In the genomic region with DNA sequence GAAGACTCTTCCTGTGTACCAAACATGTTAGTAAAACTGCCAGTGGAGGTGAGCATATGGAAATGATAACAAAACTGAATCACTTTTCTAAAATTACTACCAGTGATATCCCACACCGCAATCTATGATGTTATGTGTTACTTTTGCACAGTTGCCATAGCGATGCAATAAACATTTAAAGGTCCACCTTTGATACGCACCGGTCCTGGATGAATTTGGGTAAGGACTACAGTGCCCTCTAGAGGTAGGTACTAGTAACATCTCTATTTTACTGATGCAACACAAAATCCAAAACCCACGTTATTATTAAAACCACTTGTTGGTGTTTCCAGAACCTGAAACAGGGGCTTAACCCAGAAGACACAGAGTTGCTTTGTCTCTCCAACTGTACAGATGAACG, we compare ENCODE assay signal across 12 mouse cellular contexts. TPM values are rescaled to one million over a fixed set of nuclear protein-coding genes. Genes with fewer than 3 reads are reported as not detected.
DNase-seq lines count a peak whose midpoint lies in the region; ATAC-seq and TF ChIP-seq lines count a peak whose summit lies in the region.
"Had no signal": no experiment of that assay in that cellular context is flagged by ENCODE, and none has a peak within 500 bp of the region (broad histone marks: within the 10 kb centered on the region; RNA-seq: fewer than 3 reads in every experiment).

No protein-coding gene starts in this region.

- H3K27me3 ChIP-seq in E14TG2a.4 (ENCODE audit: insufficient read depth, low read length): no peaks in the 10 kb centered on the region
- H3K27me3 ChIP-seq in limb, embryonic 12.5 days: no peaks in the 10 kb centered on the region
- H3K27me3 ChIP-seq in midbrain, embryonic 15.5 days (replicated peaks): no peaks in the 10 kb centered on the region
- H3K27me3 ChIP-seq: forebrain, embryonic 15.5 days; heart, embryonic 13.5 days; midbrain, embryonic 12.5 days had no signal

- H3K9ac ChIP-seq in limb, embryonic 12.5 days (replicated peaks): no peak overlapping the region
- no peak overlapping the region for H3K9ac ChIP-seq in midbrain, embryonic 15.5 days
- H3K9ac ChIP-seq: forebrain, embryonic 15.5 days; heart, embryonic 13.5 days; midbrain, embryonic 12.5 days had no signal

- 0 out of 2 replicates have a peak, but pooled peaks have one; percentile 73 for ATAC-seq in limb, embryonic 12.5 days (ENCODE audit: insufficient number of reproducible peaks, insufficient read depth, low FRiP score, low TSS enrichment, low read depth)
- no peak for ATAC-seq in midbrain, embryonic 15.5 days (replicated peaks)
- no peak for ATAC-seq in activated CD4-positive, CD25-positive, alpha-beta regulatory T cell, adult 4 months
- ATAC-seq: forebrain, embryonic 15.5 days had no signal

- peak; percentile 58 for TF ChIP-seq CTCF in left cerebral cortex, adult 2 months (IDR thresholded peaks at IDR 0.05)
- peak; percentile 49 for TF ChIP-seq CTCF in E14TG2a.4 (conservative IDR thresholded peaks at IDR 0.05; ENCODE audit: low read length)

- H3K36me3 ChIP-seq in E14TG2a.4 (ENCODE audit: insufficient read depth, low read length): no peaks in the 10 kb centered on the region
- H3K36me3 ChIP-seq in limb, embryonic 12.5 days: no peaks in the 10 kb centered on the region
- no peaks in the 10 kb centered on the region for H3K36me3 ChIP-seq in midbrain, embryonic 15.5 days (replicated peaks)
- H3K36me3 ChIP-seq: forebrain, embryonic 15.5 days; heart, embryonic 13.5 days; midbrain, embryonic 12.5 days had no signal

- intact Hi-C loops in left cerebral cortex, adult 2 months (cut with DNase I): loop anchor here (5.0 kb wide), 1 partner anchor 106 kb away; no protein-coding TSS in a partner anchor

- H3K4me2 ChIP-seq in limb, embryonic 12.5 days: no peak overlapping the region
- no peak overlapping the region for H3K4me2 ChIP-seq in midbrain, embryonic 15.5 days
- H3K4me2 ChIP-seq: forebrain, embryonic 15.5 days; heart, embryonic 13.5 days; midbrain, embryonic 12.5 days had no signal

- H3K4me3 ChIP-seq in left cerebral cortex, adult 2 months: no peak overlapping the region
- H3K4me3 ChIP-seq in E14TG2a.4 (replicated peaks; ENCODE audit: low read length): no peak overlapping the region
- no peak overlapping the region for H3K4me3 ChIP-seq in limb, embryonic 12.5 days (replicated peaks)
- H3K4me3 ChIP-seq in midbrain, embryonic 15.5 days: no peak overlapping the region
- H3K4me3 ChIP-seq: forebrain, embryonic 15.5 days; heart, embryonic 13.5 days; midbrain, embryonic 12.5 days had no signal

- no peak overlapping the region for H3K27ac ChIP-seq in left cerebral cortex, adult 2 months
- no peak overlapping the region for H3K27ac ChIP-seq in limb, embryonic 12.5 days
- H3K27ac ChIP-seq in midbrain, embryonic 15.5 days: no peak overlapping the region
- H3K27ac ChIP-seq: forebrain, embryonic 15.5 days; heart, embryonic 13.5 days; midbrain, embryonic 12.5 days had no signal

- DNase-seq in left cerebral cortex, adult 2 months (ENCODE audit: extremely low spot score in 1 of 2, low spot score in 2 of 2): no peak
- no peak for DNase-seq in left cerebral cortex, adult 18-20 months (ENCODE audit: low spot score in 2 of 2)
- DNase-seq in MEL-GATA-1-ER (ENCODE audit: extremely low read depth, low read depth): peak; percentile 21
- DNase-seq: kidney, postnatal 10 days; thymus, postnatal 36 days had no signal

- no peaks in the 10 kb centered on the region for H3K4me1 ChIP-seq in E14TG2a.4 (replicated peaks; ENCODE audit: low read depth, low read length)
- no peaks in the 10 kb centered on the region for H3K4me1 ChIP-seq in limb, embryonic 12.5 days (replicated peaks)
- H3K4me1 ChIP-seq in midbrain, embryonic 15.5 days: no peaks in the 10 kb centered on the region
- H3K4me1 ChIP-seq: forebrain, embryonic 15.5 days; heart, embryonic 13.5 days; midbrain, embryonic 12.5 days had no signal

- no peaks in the 10 kb centered on the region for H3K9me3 ChIP-seq in E14TG2a.4 (ENCODE audit: low read length)
- no peaks in the 10 kb centered on the region for H3K9me3 ChIP-seq in limb, embryonic 12.5 days
- H3K9me3 ChIP-seq in midbrain, embryonic 15.5 days: no peaks in the 10 kb centered on the region
- H3K9me3 ChIP-seq: forebrain, embryonic 15.5 days; heart, embryonic 13.5 days; midbrain, embryonic 12.5 days had no signal

- WGBS in limb, embryonic 12.5 days: 30% methylated on average over 6 of the region's 6 CpGs
- WGBS in midbrain, embryonic 15.5 days: 39% methylated on average over 6 of the region's 6 CpGs

RNA-seq across cellular contexts. Expression of gene Dhrs3, which starts 19.7 kb away (rescaled TPM):
- 10 to 100 TPM; 28.6 to 29.6 TPM for total RNA-seq in left cerebral cortex, adult 2 months (2021)
- total RNA-seq in left cerebral cortex, adult 18-20 months (2021): 10 to 100 TPM; 32.3 to 34.8 TPM
- 58.9 and 62.7 TPM in 2 replicates for polyA plus RNA-seq in limb, embryonic 12.5 days (2016; fragmentation: Nextera tagmentation; extraction: Ambion mirVana)
- 35.6 and 41.3 TPM in 2 replicates for polyA plus RNA-seq in midbrain, embryonic 15.5 days (2015; fragmentation: Nextera tagmentation; extraction: Ambion mirVana)
- 10 to 100 TPM; 46.8 to 47.3 TPM for polyA plus RNA-seq in activated CD4-positive, CD25-positive, alpha-beta regulatory T cell, adult 4 months (2017; shearing (Covaris generic))
